Mouse (Mus musculus) neural tube, embryonic 14.5 days (tissue): ENCODE measurements around the gene Gm266. TPM values are rescaled to one million over a fixed set of nuclear protein-coding genes. Genes with fewer than 3 reads are reported as not detected.

Source experiments
- ATAC-seq: fragments of 200-750 bp; cut with Nextera tagmentation; 2 replicates; pipeline ENCODE4 v1.8.0; 2017; ENCODE audit warnings: low read depth, mild to moderate bottlenecking, moderate TSS enrichment, moderate library complexity
- H3K27ac ChIP-seq: fragments of 300-500 bp; sonication (generic); 2 replicates; pipeline ENCODE4 v1.5.1; 2014; ENCODE audit warnings: low read depth, mild to moderate bottlenecking, control low read depth, low read length, moderate library complexity, mixed read lengths
- H3K27me3 ChIP-seq: fragments of 300-500 bp; sonication (generic); 2 replicates; pipeline ENCODE4 v1.6.1; 2014; ENCODE audit warnings: low read length; ENCODE audit not compliant: control insufficient read depth, insufficient read depth
- H3K36me3 ChIP-seq: fragments of 300-500 bp; sonication (generic); 2 replicates; pipeline ENCODE4 v1.6.1; 2014; ENCODE audit warnings: low read length, mixed read lengths; ENCODE audit not compliant: control insufficient read depth, insufficient read depth
- H3K4me1 ChIP-seq: fragments of 300-500 bp; sonication (generic); 2 replicates; pipeline ENCODE4 v1.6.1; 2014; ENCODE audit warnings: low read length; ENCODE audit not compliant: control insufficient read depth, insufficient read depth
- H3K4me2 ChIP-seq: fragments of 300-500 bp; sonication (generic); 2 replicates; pipeline ENCODE4 v1.6.1; 2014; ENCODE audit warnings: mild to moderate bottlenecking, low read depth, low read length, control low read depth
- H3K4me3 ChIP-seq: fragments of 300-500 bp; sonication (generic); 2 replicates; pipeline ENCODE4 v1.5.1; 2014; ENCODE audit warnings: low read depth, low read length, control low read depth, mixed read lengths
- H3K9ac ChIP-seq: fragments of 300-500 bp; sonication (generic); replicated peaks from 2 replicates; pipeline ENCODE4 v1.6.1; 2014; ENCODE audit warnings: low read depth, mild to moderate bottlenecking, control low read depth, low read length, mixed read lengths
- H3K9me3 ChIP-seq: fragments of 300-500 bp; sonication (generic); 2 replicates; pipeline ENCODE4 v1.6.1; 2016; ENCODE audit warnings: low read length; ENCODE audit not compliant: control insufficient read depth
- WGBS: fragments of 180-500 bp; shearing (Covaris S2); extraction: QIAGEN DNeasy Blood & Tissue Kit; methylation state at CpG from one replicate; pipeline ENCODE4 v1.1.7; 2014; 5-methylcytosine and 5-hydroxymethylcytosine counted together
- polyA plus RNA-seq: library from polyadenylated mRNA; unstranded; fragments of >200 nt; fragmentation: Nextera tagmentation; extraction: Ambion mirVana; gene quantifications from 2 replicates; pipeline ENCODE4 v1.2.1, GENCODE M21; 2014

Gm266 gene
- polyA plus RNA-seq, 1 experiment from 2014 or later = 1.3 TPM

DNA sequence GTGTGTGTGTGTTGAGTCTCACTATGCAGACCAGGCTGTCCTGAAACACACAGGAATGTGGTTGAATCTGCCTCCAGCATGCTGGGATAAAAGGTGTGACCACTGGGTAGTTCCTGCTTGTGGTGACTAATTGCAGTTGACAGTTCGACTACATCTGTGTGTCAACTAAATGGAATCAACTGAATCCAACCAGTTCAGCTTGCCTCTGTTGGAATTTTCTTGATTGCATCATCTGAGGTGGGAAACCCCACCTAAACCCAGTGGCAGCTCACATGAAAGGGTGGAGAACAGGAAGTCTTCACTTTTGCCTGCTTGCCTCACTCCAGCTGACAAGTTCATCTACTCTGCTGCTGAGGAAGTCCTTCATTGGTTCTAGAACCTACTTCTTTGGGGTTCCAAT is 14.5 kb downstream of the Gm266 start:
- ATAC-seq = no peak

GRCm38 (mm10) chr12:111469507-111469906 is 16.1 kb downstream of the Gm266 start:
- no peaks in the 10 kb centered on the region for H3K9me3 ChIP-seq
- no peaks in the 10 kb centered on the region for H3K36me3 ChIP-seq
- no peak; the same call in 1 of the 2 replicates for ATAC-seq
- H3K4me2 ChIP-seq = no peak overlapping the region
- no peak overlapping the region for H3K9ac ChIP-seq
- no peaks in the 10 kb centered on the region for H3K4me1 ChIP-seq
- H3K27me3 ChIP-seq = no peaks in the 10 kb centered on the region
- 8% methylated on average over 8 of the region's 8 CpGs for WGBS
- H3K4me3 ChIP-seq = no peak overlapping the region
- no peak overlapping the region for H3K27ac ChIP-seq

More for the DNA sequence above, 14.5 kb downstream of the Gm266 start:
- Histone ChIP-seq H3K9ac (no peak overlapping the region), H3K4me1 (no peaks in the 10 kb centered on the region), H3K4me2 (no peak overlapping the region), H3K27me3 (no peaks in the 10 kb centered on the region), H3K9me3 (no peaks in the 10 kb centered on the region), H3K27ac (no peak overlapping the region), H3K4me3 (no peak overlapping the region), H3K36me3 (no peaks in the 10 kb centered on the region)
- WGBS = 72% methylated on average over 1 of the region's 1 CpGs

DNA sequence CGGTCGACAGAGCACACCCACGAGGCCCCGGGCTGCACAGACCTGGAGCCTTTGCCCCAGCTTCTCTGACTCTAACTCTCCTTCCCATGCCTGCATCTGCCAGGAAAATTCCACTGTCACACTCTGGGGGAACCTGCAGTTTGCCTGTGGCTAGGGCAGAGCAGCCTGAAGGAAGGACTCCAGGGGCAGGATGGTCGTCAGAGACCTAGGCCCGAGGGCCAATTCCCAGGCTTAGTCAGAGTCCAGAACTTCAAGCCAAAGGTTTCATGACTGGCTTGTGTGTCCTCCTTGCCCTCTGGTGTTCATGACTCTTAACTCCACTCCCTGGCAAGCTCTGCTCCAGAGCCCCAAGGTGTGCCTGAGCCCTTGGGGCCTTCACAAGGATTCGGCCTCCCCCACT is 17.4 kb downstream of the Gm266 start:
- H3K4me1 ChIP-seq = no peaks in the 10 kb centered on the region
- no peak overlapping the region for H3K4me2 ChIP-seq
- no peak overlapping the region for H3K27ac ChIP-seq
- H3K27me3 ChIP-seq = no peaks in the 10 kb centered on the region
- H3K9me3 ChIP-seq = no peaks in the 10 kb centered on the region
- H3K36me3 ChIP-seq = no peaks in the 10 kb centered on the region
- H3K9ac ChIP-seq = no peak overlapping the region
- 67% methylated on average over 7 of the region's 7 CpGs for WGBS
- H3K4me3 ChIP-seq = no peak overlapping the region
- no peak for ATAC-seq

DNA sequence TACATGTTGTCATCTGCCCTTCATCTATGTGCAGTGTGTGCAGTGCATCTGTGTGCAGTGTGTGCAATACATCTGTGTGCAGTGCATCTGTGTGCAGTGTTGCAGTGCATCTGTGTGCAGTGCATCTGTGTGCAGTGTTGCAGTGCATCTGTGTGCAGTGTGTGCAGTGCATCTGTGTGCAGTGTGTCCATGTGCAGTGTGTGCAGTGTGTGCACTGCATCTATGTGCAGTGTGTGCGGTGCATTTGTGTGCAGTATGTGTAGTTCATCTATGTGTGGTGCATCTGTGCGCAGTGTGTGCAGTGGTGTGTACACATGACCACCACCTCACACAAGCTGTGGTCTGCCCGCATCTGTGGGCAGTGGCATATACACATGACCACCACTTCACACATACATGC is 19.3 kb downstream of the Gm266 start:
- Histone ChIP-seq H3K4me1 (no peaks in the 10 kb centered on the region), H3K4me3 (no peak overlapping the region), H3K4me2 (no peak overlapping the region), H3K27me3 (no peaks in the 10 kb centered on the region), H3K36me3 (no peaks in the 10 kb centered on the region), H3K27ac (no peak overlapping the region), H3K9ac (no peak overlapping the region), H3K9me3 (no peaks in the 10 kb centered on the region)
- ATAC-seq = no peak
- WGBS = 93% methylated on average over 3 of the region's 3 CpGs

- Histone ChIP-seq H3K27ac (no peak overlapping the region), H3K36me3 (no peaks in the 10 kb centered on the region), H3K9ac (no peak overlapping the region), H3K9me3 (no peaks in the 10 kb centered on the region), H3K4me1 (no peaks in the 10 kb centered on the region), H3K4me2 (no peak overlapping the region), H3K4me3 (no peak overlapping the region), H3K27me3 (peaks cover 3% of the 10 kb centered on the region; the same call in 1 of the 2 replicates)
- WGBS = 88% methylated on average over 7 of the region's 7 CpGs
- ATAC-seq = no peak
Measured at GRCm38 (mm10) chr12:111463570-111463969, 22.1 kb downstream of the Gm266 start.

DNA sequence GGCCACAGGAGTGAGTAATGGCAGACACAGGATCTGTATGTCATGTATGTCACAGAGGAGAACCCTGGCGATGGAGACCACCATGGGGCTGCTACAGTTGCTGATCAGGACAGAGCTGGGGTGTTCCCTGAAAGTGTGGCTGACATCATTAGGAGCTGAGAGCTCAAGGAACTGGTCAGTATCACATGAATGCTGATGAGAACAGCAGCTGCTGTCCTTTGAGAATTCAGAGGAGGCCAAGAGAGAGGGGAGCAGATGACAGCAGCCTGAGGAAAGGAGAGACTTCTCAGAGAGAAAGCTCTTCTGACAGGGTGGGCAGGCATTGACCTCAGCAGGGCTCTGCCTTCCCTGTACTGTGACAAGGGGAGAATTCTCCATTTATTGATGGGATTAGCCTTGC is 27.9 kb downstream of the Gm266 start:
- no peak overlapping the region for H3K9ac ChIP-seq
- no peak overlapping the region for H3K27ac ChIP-seq
- no peak overlapping the region for H3K4me2 ChIP-seq
- H3K9me3 ChIP-seq = no peaks in the 10 kb centered on the region
- H3K4me1 ChIP-seq = no peaks in the 10 kb centered on the region
- H3K36me3 ChIP-seq = no peaks in the 10 kb centered on the region
- WGBS = 83% methylated on average over 1 of the region's 1 CpGs
- peaks cover 3% of the 10 kb centered on the region; the same call in 1 of the 2 replicates for H3K27me3 ChIP-seq
- no peak overlapping the region for H3K4me3 ChIP-seq
- ATAC-seq = no peak

DNA sequence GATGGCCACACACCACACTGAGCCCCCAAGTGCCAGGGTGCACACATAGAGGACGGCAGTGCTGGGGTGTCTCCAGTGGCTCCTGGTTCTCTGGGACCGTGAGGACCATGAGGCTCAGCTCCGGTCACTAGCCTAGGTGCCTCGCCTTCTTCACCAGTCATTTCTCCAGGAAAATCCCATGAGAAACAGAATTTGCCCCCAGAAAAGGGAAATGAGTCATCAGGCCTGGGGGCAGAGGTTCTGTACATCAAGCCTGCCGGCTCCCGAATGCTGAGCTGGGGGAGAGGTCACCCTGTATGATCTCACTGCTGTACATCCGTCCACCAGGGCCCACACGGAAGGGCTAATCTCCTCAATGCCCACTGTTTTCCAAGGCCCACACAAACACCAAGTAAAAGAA is 29.8 kb downstream of the Gm266 start:
- peaks cover 3% of the 10 kb centered on the region; the same call in 1 of the 2 replicates for H3K27me3 ChIP-seq
- WGBS = 67% methylated on average over 8 of the region's 8 CpGs

GRCm38 (mm10) chr12:111455311-111455846 is 30.2 kb downstream of the Gm266 start:
- no peak overlapping the region for H3K4me2 ChIP-seq
- no peaks in the 10 kb centered on the region for H3K36me3 ChIP-seq
- peaks cover 3% of the 10 kb centered on the region for H3K27me3 ChIP-seq
- ATAC-seq = no peak
- 79% methylated on average over 12 of the region's 12 CpGs for WGBS
- H3K4me1 ChIP-seq = no peaks in the 10 kb centered on the region
- no peak overlapping the region for H3K27ac ChIP-seq
- no peaks in the 10 kb centered on the region for H3K9me3 ChIP-seq
- H3K4me3 ChIP-seq = no peak overlapping the region
- H3K9ac ChIP-seq = no peak overlapping the region

More for the DNA sequence above, 29.8 kb downstream of the Gm266 start:
- Histone ChIP-seq H3K4me3 (no peak overlapping the region), H3K36me3 (no peaks in the 10 kb centered on the region), H3K9ac (no peak overlapping the region), H3K9me3 (no peaks in the 10 kb centered on the region), H3K4me1 (no peaks in the 10 kb centered on the region), H3K4me2 (no peak overlapping the region), H3K27ac (no peak overlapping the region)
- no peak for ATAC-seq

- Histone ChIP-seq H3K9ac (no peak overlapping the region), H3K9me3 (no peaks in the 10 kb centered on the region), H3K4me1 (no peaks in the 10 kb centered on the region), H3K4me2 (no peak overlapping the region), H3K36me3 (no peaks in the 10 kb centered on the region), H3K27ac (no peak overlapping the region), H3K4me3 (no peak overlapping the region), H3K27me3 (peaks cover 1% of the 10 kb centered on the region)
- 60% methylated on average over 10 of the region's 10 CpGs for WGBS
- no peak for ATAC-seq
Measured at GRCm38 (mm10) chr12:111454543-111455280, 30.9 kb downstream of the Gm266 start.
